Mouse (Mus musculus) C2C12 (cell line): ENCODE measurements around the gene Eif4h.

Source experiments
- CTCF ChIP-seq: IDR thresholded peaks from one replicate; pipeline ENCODE4 v1.5.1; 2011; ENCODE audit not compliant: control insufficient read depth, insufficient read depth, insufficient read length
- FOSL1 ChIP-seq: IDR thresholded peaks from one replicate; pipeline ENCODE4 v1.8.0; 2011; ENCODE audit warnings: mild to moderate bottlenecking, low read length; ENCODE audit not compliant: poor library complexity, insufficient read depth, severe bottlenecking
- MAX ChIP-seq: IDR thresholded peaks from one replicate; pipeline ENCODE4 v1.6.1; 2011; ENCODE audit warnings: mild to moderate bottlenecking, control low read depth
- MYOD1 ChIP-seq: IDR thresholded peaks from one replicate; pipeline ENCODE4 v1.6.1; 2011; ENCODE audit warnings: low read depth; ENCODE audit not compliant: control insufficient read depth, insufficient read length
- MYOG ChIP-seq: IDR thresholded peaks from one replicate; pipeline ENCODE4 v1.6.1; 2011; ENCODE audit not compliant: control insufficient read depth, insufficient read length; ENCODE audit errors: extremely low read depth
- USF1 ChIP-seq: IDR thresholded peaks from one replicate; pipeline ENCODE4 v1.6.1; 2011; ENCODE audit warnings: low read depth, mild to moderate bottlenecking, control low read depth, moderate library complexity

DNA sequence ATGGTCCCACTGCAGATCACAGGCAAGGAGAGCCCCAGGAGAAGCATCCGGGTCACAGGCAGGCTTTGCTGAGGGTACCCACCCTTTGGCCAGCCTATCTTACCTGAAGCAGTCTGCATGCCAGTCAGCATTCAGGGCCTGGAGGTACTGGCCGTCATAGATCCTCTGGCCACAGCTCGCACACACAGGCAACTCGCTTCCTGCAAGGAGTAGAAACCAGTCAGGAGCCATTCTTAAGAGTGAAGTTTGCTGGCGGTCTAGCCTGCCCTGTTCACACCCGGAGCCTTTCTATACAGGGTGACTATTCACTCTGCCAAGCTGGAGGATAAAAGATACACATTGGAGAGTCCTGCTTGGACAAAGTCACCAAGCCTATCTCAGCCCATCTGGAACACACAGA lies 47.3 kb upstream of the Eif4h start:
- TF ChIP-seq USF1: no peak
- no peak for TF ChIP-seq MYOG
- no peak for TF ChIP-seq CTCF
- no peak for TF ChIP-seq MAX
- TF ChIP-seq MYOD1: no peak
- no peak for TF ChIP-seq FOSL1
